Mouse (Mus musculus): ENCODE data around the gene Ranbp17.

- TF ChIP-seq CTCF (conservative IDR thresholded peaks at IDR 0.05; ENCODE audit: low read length) (no peak), POU5F1 (IDR thresholded peaks at IDR 0.05; ENCODE audit: borderline replicate concordance, low read length) (no peak), NANOG (IDR thresholded peaks at IDR 0.05; ENCODE audit: borderline replicate concordance, low read length) (no peak)
Observed at GRCm38 (mm10) chr11:33276637-33277036, 236.9 kb downstream of the Ranbp17 start, which contains the start of gene Gm12117.

Measured in E14TG2a.4 (cell line).